Mouse (Mus musculus): ENCODE measurements around the gene Tmem129. TPM values are rescaled to one million over a fixed set of nuclear protein-coding genes. Genes with fewer than 3 reads are reported as not detected.
A peak's percentile ranks its signal among the peaks of the same experiment; 100 is the strongest.

Gene Tmem129
- polyA plus RNA-seq, 1 experiment from 2014 or later = 27.6 TPM

- no peak overlapping the region for H3K9ac ChIP-seq
- H3K36me3 ChIP-seq = no peaks in the 10 kb centered on the region
- H3K4me2 ChIP-seq = no peak overlapping the region
- peaks cover 69% of the 10 kb centered on the region for H3K27me3 ChIP-seq
- H3K4me3 ChIP-seq = no peak overlapping the region
- H3K4me1 ChIP-seq (replicated peaks) = peaks cover 90% of the 10 kb centered on the region
- ATAC-seq (ENCODE audit: low read depth) = no peak
- no peaks in the 10 kb centered on the region for H3K9me3 ChIP-seq
- 59% methylated on average over 5 of the region's 5 CpGs for WGBS
- H3K27ac ChIP-seq (replicated peaks) = no peak overlapping the region
These were observed 38.2 kb upstream of the Tmem129 start for GRCm38 (mm10) chr5:33696430-33696829.

- WGBS = 2% methylated on average over 24 of the region's 24 CpGs
- peak overlapping the region; percentile 80 for H3K4me2 ChIP-seq
- no peaks in the 10 kb centered on the region for H3K9me3 ChIP-seq
- ATAC-seq (ENCODE audit: low read depth) = 0 out of 2 replicates have a peak, but pooled peaks have one; percentile 1
- peak overlapping the region; percentile 68 for H3K9ac ChIP-seq
- H3K4me3 ChIP-seq = peak overlapping the region; percentile 45
- H3K36me3 ChIP-seq = no peaks in the 10 kb centered on the region
- H3K27me3 ChIP-seq = peaks cover 73% of the 10 kb centered on the region
- H3K27ac ChIP-seq (replicated peaks) = peak overlapping the region; percentile 68
- H3K4me1 ChIP-seq (replicated peaks) = peaks cover 91% of the 10 kb centered on the region
These were observed 37.5 kb upstream of the Tmem129 start for GRCm38 (mm10) chr5:33695718-33696121.

- Histone ChIP-seq H3K36me3 (no peaks in the 10 kb centered on the region), H3K27me3 (peaks cover 79% of the 10 kb centered on the region), H3K9ac (peak overlapping the region; percentile 68), H3K4me2 (peak overlapping the region; percentile 80), H3K4me3 (peak overlapping the region; percentile 45), H3K4me1 (replicated peaks) (peaks cover 91% of the 10 kb centered on the region), H3K9me3 (no peaks in the 10 kb centered on the region), H3K27ac (replicated peaks) (peak overlapping the region; percentile 68)
- peak; percentile 57 for ATAC-seq (ENCODE audit: low read depth)
- WGBS = 2% methylated on average over 52 of the region's 71 CpGs
These were observed 36.9 kb upstream of the Tmem129 start for GRCm38 (mm10) chr5:33694848-33695717.

GRCm38 (mm10) chr5:33694461-33694847 lies 36.2 kb upstream of the Tmem129 start:
- WGBS = 54% methylated on average over 9 of the region's 9 CpGs
- Histone ChIP-seq H3K4me2 (no peak overlapping the region), H3K9me3 (no peaks in the 10 kb centered on the region), H3K4me3 (no peak overlapping the region), H3K9ac (0 out of 2 replicates have a peak overlapping the region, but pooled peaks have one; percentile 68), H3K36me3 (no peaks in the 10 kb centered on the region), H3K27ac (replicated peaks) (peak overlapping the region; percentile 68), H3K4me1 (replicated peaks) (peaks cover 91% of the 10 kb centered on the region), H3K27me3 (peaks cover 85% of the 10 kb centered on the region)
- ATAC-seq (ENCODE audit: low read depth) = no peak

- H3K27ac ChIP-seq (replicated peaks) = peak overlapping the region; percentile 86
- H3K4me2 ChIP-seq = peak overlapping the region; percentile 27; the same call in 1 of the 2 replicates
- no peaks in the 10 kb centered on the region for H3K9me3 ChIP-seq
- no peaks in the 10 kb centered on the region for H3K36me3 ChIP-seq
- peaks cover 91% of the 10 kb centered on the region for H3K4me1 ChIP-seq (replicated peaks)
- ATAC-seq (ENCODE audit: low read depth) = peak; percentile 21
- H3K9ac ChIP-seq = peak overlapping the region; percentile 34
- H3K4me3 ChIP-seq = 0 out of 2 replicates have a peak overlapping the region, but pooled peaks have one; percentile 4
- peaks cover 83% of the 10 kb centered on the region for H3K27me3 ChIP-seq
- 1% methylated on average over 24 of the region's 24 CpGs for WGBS
These were observed 34.2 kb upstream of the Tmem129 start for GRCm38 (mm10) chr5:33692393-33692792.

GRCm38 (mm10) chr5:33689852-33690645 lies 31.8 kb upstream of the Tmem129 start:
- H3K27me3 ChIP-seq = peaks cover 77% of the 10 kb centered on the region
- WGBS = 47% methylated on average over 11 of the region's 11 CpGs
- H3K4me3 ChIP-seq = no peak overlapping the region
- ATAC-seq (ENCODE audit: low read depth) = peak; percentile 34
- no peaks in the 10 kb centered on the region for H3K36me3 ChIP-seq
- no peaks in the 10 kb centered on the region for H3K9me3 ChIP-seq
- H3K27ac ChIP-seq (replicated peaks) = peak overlapping the region; percentile 71
- H3K9ac ChIP-seq = peak overlapping the region; percentile 44; the same call in 1 of the 2 replicates
- 0 out of 2 replicates have a peak overlapping the region, but pooled peaks have one; percentile 19 for H3K4me2 ChIP-seq
- H3K4me1 ChIP-seq (replicated peaks) = peaks cover 80% of the 10 kb centered on the region

- peak overlapping the region; percentile 44 for H3K9ac ChIP-seq
- no peaks in the 10 kb centered on the region for H3K36me3 ChIP-seq
- peak; percentile 89 for ATAC-seq (ENCODE audit: low read depth)
- H3K27me3 ChIP-seq = peaks cover 73% of the 10 kb centered on the region
- 13% methylated on average over 20 of the region's 20 CpGs for WGBS
- peak overlapping the region; percentile 84 for H3K27ac ChIP-seq (replicated peaks)
- H3K4me3 ChIP-seq = no peak overlapping the region
- H3K9me3 ChIP-seq = no peaks in the 10 kb centered on the region
- H3K4me1 ChIP-seq (replicated peaks) = peaks cover 73% of the 10 kb centered on the region
- peak overlapping the region; percentile 19 for H3K4me2 ChIP-seq
These were observed 31.1 kb upstream of the Tmem129 start for GRCm38 (mm10) chr5:33689221-33689844.

GRCm38 (mm10) chr5:33688278-33689220 lies 30.3 kb upstream of the Tmem129 start:
- H3K9me3 ChIP-seq = no peaks in the 10 kb centered on the region
- H3K27ac ChIP-seq (replicated peaks) = peak overlapping the region; percentile 84
- peaks cover 65% of the 10 kb centered on the region for H3K27me3 ChIP-seq
- H3K9ac ChIP-seq = peak overlapping the region; percentile 44
- peaks cover 67% of the 10 kb centered on the region for H3K4me1 ChIP-seq (replicated peaks)
- no peaks in the 10 kb centered on the region for H3K36me3 ChIP-seq
- peak overlapping the region; percentile 19; the same call in 1 of the 2 replicates for H3K4me2 ChIP-seq
- ATAC-seq (ENCODE audit: low read depth) = 0 out of 2 replicates have a peak, but pooled peaks have one; percentile 0
- WGBS = 51% methylated on average over 14 of the region's 14 CpGs
- no peak overlapping the region for H3K4me3 ChIP-seq

- no peak for ATAC-seq (ENCODE audit: low read depth)
- Histone ChIP-seq H3K4me1 (replicated peaks) (peaks cover 55% of the 10 kb centered on the region), H3K4me2 (no peak overlapping the region), H3K27ac (replicated peaks) (no peak overlapping the region), H3K27me3 (peaks cover 54% of the 10 kb centered on the region), H3K36me3 (no peaks in the 10 kb centered on the region), H3K9ac (no peak overlapping the region), H3K4me3 (no peak overlapping the region), H3K9me3 (no peaks in the 10 kb centered on the region)
- 49% methylated on average over 4 of the region's 4 CpGs for WGBS
These were observed 28.9 kb upstream of the Tmem129 start for GRCm38 (mm10) chr5:33687142-33687541.

- Histone ChIP-seq H3K4me3 (no peak overlapping the region), H3K9me3 (no peaks in the 10 kb centered on the region), H3K27me3 (peaks cover 38% of the 10 kb centered on the region), H3K4me2 (no peak overlapping the region), H3K4me1 (replicated peaks) (peaks cover 38% of the 10 kb centered on the region), H3K36me3 (no peaks in the 10 kb centered on the region), H3K27ac (replicated peaks) (no peak overlapping the region), H3K9ac (no peak overlapping the region)
- 85% methylated on average over 4 of the region's 4 CpGs for WGBS
- ATAC-seq (ENCODE audit: low read depth) = no peak
These were observed 26.7 kb upstream of the Tmem129 start for GRCm38 (mm10) chr5:33684932-33685331.

Measured in neural tube, embryonic 13.5 days (tissue).